Mouse (Mus musculus): ENCODE results near the gene Hrct1. TPM values are rescaled to one million over a fixed set of nuclear protein-coding genes. Genes with fewer than 3 reads are reported as not detected.

Gene Hrct1
- total RNA-seq (2021): under 1 TPM; 0.45 to 0.48 TPM
- long read RNA-seq, partial matches to known transcripts: 0 of 2 reads
- long read RNA-seq, other reads (novel, unspliced or antisense): 0 of 2 reads

GRCm38 (mm10) chr4:43726995-43727394, at the start of gene Hrct1:
Gene Hrct1 (plus strand): TSS chr4:43727188.
- no peak for DNase-seq (ENCODE audit: low spot score in 2 of 2)

- DNase-seq (ENCODE audit: low spot score in 2 of 2): no peak
Measured at GRCm38 (mm10) chr4:43678541-43678940, 48.4 kb upstream of the Hrct1 start.

- no peak for DNase-seq (ENCODE audit: low spot score in 2 of 2)
Measured at GRCm38 (mm10) chr4:43679416-43680043, 47.5 kb upstream of the Hrct1 start.

- peak in 1 of 2 experiments; percentile 29 for DNase-seq (ENCODE audit: low spot score in 2 of 2)
Measured at GRCm38 (mm10) chr4:43690021-43690420, 37.0 kb upstream of the Hrct1 start.

GRCm38 (mm10) chr4:43691026-43691425, 36.0 kb upstream of the Hrct1 start:
- DNase-seq (ENCODE audit: low spot score in 2 of 2): no peak

- DNase-seq (ENCODE audit: low spot score in 2 of 2): no peak
Measured at GRCm38 (mm10) chr4:43693806-43694241, 33.2 kb upstream of the Hrct1 start.

- no peak for DNase-seq (ENCODE audit: low spot score in 2 of 2)
Measured at GRCm38 (mm10) chr4:43694439-43695248, 32.3 kb upstream of the Hrct1 start.

GRCm38 (mm10) chr4:43695249-43695671, 31.7 kb upstream of the Hrct1 start:
- no peak for DNase-seq (ENCODE audit: low spot score in 2 of 2)

- no peak for DNase-seq (ENCODE audit: low spot score in 2 of 2)
Measured at GRCm38 (mm10) chr4:43696561-43696960, 30.4 kb upstream of the Hrct1 start.

- no peak for DNase-seq (ENCODE audit: low spot score in 2 of 2)
Measured at GRCm38 (mm10) chr4:43700707-43701106, 26.3 kb upstream of the Hrct1 start, which contains the start of gene Olfr70. Gene Olfr70 (minus strand): TSS chr4:43700807.

GRCm38 (mm10) chr4:43703439-43703838, 23.5 kb upstream of the Hrct1 start:
- no peak for DNase-seq (ENCODE audit: low spot score in 2 of 2)

- no peak for DNase-seq (ENCODE audit: low spot score in 2 of 2)
Measured at GRCm38 (mm10) chr4:43703851-43704250, 23.1 kb upstream of the Hrct1 start.

- no peak for DNase-seq (ENCODE audit: low spot score in 2 of 2)
Measured at GRCm38 (mm10) chr4:43705991-43706390, 21.0 kb upstream of the Hrct1 start.

GRCm38 (mm10) chr4:43709869-43710268, 17.1 kb upstream of the Hrct1 start, which contains the start of gene Olfr71:
Gene Olfr71 (minus strand): TSS chr4:43710255.
- DNase-seq (ENCODE audit: low spot score in 2 of 2): no peak

- peak; percentile 86 to 89 for DNase-seq (ENCODE audit: low spot score in 2 of 2)
Measured at GRCm38 (mm10) chr4:43711821-43712220, 15.2 kb upstream of the Hrct1 start.

- DNase-seq (ENCODE audit: low spot score in 2 of 2): no peak
Measured at GRCm38 (mm10) chr4:43713652-43714219, 13.3 kb upstream of the Hrct1 start.

GRCm38 (mm10) chr4:43720491-43721228, 6.3 kb upstream of the Hrct1 start:
- no peak for DNase-seq (ENCODE audit: low spot score in 2 of 2)

GRCm38 (mm10) chr4:43722191-43722590, 4.8 kb upstream of the Hrct1 start:
- DNase-seq (ENCODE audit: low spot score in 2 of 2): no peak

- peak; percentile 36 to 50 for DNase-seq (ENCODE audit: low spot score in 2 of 2)
Measured at GRCm38 (mm10) chr4:43724764-43725163, 2.2 kb upstream of the Hrct1 start.

GRCm38 (mm10) chr4:43726228-43726993, 577 bp upstream of the Hrct1 start:
- no peak for DNase-seq (ENCODE audit: low spot score in 2 of 2)
